Mouse (Mus musculus): ENCODE results near the gene Hpse2.
"Not testable (repeated sequence)": the region's sequence is repeated elsewhere in the genome, so short reads cannot be mapped to it uniquely, and the experiment has no call there.

Gene Hpse2

DNA sequence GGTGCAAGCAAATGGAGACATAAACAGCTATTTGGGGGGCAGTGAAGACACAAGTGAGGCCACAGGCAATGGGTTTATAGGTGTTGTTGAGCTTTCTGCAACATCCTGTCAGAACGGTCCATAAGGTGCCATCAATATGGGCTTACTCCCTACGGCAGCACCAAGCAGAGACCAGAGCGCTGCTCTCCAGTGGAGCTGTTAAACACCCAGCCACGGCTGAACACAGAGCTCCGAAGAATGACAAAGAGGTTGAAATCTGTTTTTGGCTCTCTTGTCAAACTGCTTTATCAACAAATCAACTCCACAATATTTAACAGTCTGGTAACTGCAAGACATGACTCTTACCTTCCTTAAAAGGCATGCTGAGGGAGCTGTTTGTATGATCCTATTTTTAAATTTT is 537.7 kb downstream of the Hpse2 start:
- DNase-seq (ENCODE audit: low read depth) = no peak

DNA sequence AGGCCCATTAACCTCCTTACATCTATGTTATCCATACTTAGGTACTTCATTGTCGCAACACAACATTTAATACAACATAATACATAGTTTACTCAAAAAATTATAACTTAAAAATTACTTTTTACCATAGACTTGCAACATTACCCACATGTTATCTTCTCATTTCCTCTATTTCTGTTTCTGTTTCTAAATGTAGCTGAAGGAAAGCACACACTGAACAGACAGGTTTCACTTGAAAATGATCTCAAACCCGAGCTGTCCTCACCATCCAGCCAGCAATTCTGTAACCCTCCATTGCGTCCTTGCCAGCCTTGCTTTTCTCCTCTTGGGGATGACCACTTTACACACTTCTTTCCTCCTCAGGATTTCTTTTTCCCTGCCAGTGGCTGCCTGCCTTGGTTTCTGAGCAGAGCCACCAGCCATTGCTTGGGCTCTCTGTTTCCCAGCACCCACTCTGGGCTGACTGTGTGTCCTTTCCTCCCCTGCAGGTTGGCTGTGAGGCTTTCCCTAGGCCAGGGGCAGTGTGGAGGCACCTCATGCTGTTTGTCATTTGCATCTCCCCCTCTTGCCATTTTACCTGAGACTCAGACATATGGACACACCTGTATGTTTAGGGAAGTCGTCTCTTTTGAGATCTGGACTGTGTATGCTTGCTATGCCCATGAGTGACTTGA is 548.4 kb downstream of the Hpse2 start:
- DNase-seq (ENCODE audit: low read depth) = no peak

DNA sequence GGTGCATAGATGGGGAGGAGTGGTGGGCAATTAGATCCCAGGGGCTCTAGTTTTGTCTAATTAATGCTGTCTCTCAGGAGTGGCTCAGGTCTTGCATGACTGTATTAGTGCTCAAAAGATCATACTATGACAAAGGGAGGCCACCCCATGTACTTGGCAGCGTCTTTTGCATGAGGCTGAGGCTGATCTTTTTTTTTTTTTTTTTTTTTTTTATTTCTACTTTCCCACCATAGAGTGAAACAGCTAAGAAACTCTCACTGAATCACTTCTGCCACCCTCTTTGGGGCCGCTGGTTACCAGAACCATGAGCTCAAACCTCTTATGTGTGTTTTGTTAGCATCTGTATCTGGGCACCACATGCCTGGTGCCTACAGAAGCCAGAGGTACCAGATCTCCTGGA is 549.0 kb downstream of the Hpse2 start:
- DNase-seq (ENCODE audit: low read depth) = no peak

GRCm38 (mm10) chr19:42838271-42838670 is 549.9 kb downstream of the Hpse2 start:
- no peak for DNase-seq (ENCODE audit: low read depth)

DNA sequence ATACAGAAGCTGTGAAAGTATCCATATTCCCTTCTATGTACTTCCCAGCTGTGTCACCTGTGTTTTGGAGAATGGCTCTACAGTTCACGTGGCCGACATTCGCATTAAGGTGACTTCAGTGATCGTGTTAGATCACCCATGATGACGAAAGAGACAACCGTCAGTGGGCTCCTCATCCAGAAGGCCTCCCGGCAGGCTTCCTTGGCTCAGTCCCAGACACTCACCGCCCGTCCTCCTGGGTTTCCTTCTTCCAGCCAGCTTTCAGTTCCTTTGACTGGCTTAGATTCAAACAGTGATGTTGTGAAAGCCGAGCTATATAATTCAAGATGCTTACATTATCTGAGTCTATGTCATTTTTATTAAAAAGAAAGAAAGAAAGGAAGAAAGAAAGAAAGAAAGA is 550.6 kb downstream of the Hpse2 start:
- peak; percentile 33 for DNase-seq (ENCODE audit: low read depth)

DNA sequence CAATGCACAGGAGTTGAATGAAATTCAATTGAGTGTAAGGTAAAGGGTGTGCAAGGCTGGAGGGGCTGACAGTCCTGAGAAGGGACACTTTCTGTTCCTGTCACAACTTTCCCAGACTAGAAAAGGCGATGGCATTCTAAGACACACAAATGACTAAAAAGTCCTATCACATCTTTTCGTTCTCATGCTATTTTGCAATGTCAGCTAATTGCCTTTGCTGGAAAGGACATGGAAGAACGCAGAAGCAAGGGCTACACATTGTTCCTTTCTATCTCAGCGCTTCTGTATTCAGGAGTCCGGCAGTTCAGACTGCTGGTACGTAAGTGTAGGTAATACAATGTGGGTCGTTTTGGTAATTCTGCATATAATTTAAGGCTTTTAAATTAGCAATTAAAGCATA is 555.0 kb downstream of the Hpse2 start:
- no peak for DNase-seq (ENCODE audit: low read depth)

- DNase-seq (ENCODE audit: low read depth) = no peak
Measured at GRCm38 (mm10) chr19:42832251-42832650, 555.9 kb downstream of the Hpse2 start.

- DNase-seq (ENCODE audit: low read depth) = no peak
Measured at GRCm38 (mm10) chr19:42829196-42829595, 559.0 kb downstream of the Hpse2 start.

DNA sequence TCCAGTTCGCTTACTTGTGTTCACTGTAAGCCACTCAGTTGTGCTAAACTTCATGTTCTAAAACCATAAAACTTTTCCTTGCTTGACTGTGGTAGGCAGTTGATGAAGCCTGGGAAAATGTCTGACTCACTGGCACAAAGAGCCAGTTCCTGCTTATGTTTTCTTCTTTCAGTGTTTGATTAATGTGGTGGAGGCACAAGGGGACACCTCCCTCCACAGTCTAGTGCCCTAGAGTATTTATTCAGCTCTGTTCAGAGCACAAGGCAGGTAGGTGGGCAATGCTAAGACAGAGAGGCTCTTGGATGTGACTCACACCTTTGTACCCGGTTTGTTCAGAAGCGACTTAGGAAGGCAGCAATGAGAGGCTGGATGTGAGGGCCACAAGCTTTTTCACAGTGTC is 560.3 kb downstream of the Hpse2 start:
- no peak for DNase-seq (ENCODE audit: low read depth)

GRCm38 (mm10) chr19:42820109-42820508 is 568.0 kb downstream of the Hpse2 start:
- no peak for DNase-seq (ENCODE audit: low read depth)

- no peak for DNase-seq (ENCODE audit: low read depth)
Measured at GRCm38 (mm10) chr19:42817761-42818160, 570.4 kb downstream of the Hpse2 start.

GRCm38 (mm10) chr19:42816261-42816660 is 571.9 kb downstream of the Hpse2 start:
- no peak for DNase-seq (ENCODE audit: low read depth)

DNA sequence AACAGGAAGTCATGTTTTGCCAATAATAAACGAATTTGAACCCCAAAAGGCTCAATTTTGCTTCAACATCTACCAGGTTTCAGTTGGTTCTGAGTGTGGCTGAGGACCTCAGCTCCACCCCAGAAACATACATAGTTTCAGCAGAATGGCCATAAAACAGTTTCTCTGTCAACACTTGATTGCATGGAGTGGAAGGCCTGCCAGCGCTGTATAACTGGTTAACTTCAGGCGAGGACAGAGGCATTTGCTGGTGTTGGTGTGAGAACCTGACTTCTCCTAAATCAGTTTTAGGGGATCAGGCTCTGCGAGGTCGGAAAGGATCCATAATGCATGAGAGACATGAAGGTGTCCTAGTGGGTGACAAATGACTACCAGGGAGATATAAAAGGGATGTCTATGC is 578.0 kb downstream of the Hpse2 start:
- DNase-seq (ENCODE audit: low read depth) = no peak

DNA sequence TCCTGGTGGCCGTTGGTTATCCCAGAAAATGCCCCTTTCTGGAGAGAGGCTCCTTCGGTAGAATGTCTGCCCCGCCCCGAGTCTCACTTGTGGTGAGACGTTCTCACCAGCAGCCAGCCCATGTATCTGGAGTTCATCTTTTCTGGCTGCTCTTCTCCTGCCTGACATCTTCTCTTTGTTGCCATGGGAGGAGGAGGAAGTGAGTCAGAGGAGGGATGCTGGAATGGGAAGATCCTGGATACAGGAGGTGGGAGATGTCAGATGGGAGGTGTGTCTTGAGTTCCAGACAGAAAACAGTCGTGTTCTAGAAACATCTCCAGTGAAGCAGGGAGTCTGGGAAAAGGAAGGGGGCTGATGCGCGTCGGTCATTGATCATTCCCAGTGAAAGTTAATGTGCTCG is 578.7 kb downstream of the Hpse2 start:
- DNase-seq (ENCODE audit: low read depth) = no peak

DNA sequence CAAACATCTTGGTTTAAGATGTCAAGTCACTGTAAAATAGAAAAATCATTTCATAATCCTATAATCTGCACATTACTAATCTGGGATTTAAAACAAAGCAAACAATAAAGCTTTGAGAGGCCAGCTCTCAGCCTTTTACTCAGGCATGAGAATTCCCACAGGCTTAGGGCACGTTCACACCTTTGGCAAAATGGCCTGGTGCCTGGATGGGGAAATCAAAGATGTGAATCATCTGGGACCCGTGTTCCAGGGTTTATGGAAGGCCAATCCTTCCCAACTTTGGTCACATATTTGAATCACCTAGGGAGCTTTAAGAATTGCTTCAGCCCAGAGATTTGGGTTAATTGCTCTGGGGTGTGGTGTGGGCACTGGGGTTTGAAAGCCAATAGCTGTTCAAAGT is 590.3 kb downstream of the Hpse2 start:
- DNase-seq (ENCODE audit: low read depth) = peak; percentile 21

- DNase-seq (ENCODE audit: low read depth) = no peak
Measured at GRCm38 (mm10) chr19:42795801-42796200, 592.4 kb downstream of the Hpse2 start.

DNA sequence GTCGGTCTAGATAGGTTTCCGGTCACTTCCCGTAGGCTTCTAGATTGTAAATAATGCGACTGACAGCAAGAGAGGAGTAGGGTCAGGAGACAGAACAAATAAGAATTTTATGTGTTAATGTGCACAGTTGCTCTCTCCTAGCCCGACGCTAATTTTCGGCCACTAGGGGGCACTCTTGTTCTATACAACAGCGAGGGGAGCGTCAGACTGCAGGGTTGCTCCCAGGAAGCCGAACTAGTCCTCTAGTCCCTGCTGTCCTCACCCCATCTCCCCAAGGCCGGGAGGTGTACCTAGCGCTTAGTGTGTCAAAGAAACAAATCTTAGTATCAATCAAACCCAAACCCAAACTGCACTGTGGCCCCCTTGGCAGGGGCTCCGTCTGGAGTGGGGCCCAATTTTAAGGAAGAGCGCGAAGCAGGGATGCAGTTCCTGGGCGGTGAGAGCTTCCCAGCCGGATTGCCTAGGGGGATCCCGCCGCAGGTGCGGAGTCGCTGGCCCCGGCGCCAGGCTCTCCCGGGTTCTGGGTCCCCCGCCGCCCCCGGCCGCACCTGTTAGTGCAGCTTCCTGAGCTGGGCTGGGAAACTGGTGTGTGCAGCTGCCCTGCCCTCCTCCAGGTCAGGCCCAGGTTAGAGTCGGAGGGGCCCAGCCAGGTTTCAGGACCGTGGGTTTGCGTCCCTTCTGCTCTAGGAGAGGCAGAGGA is 593.1 kb downstream of the Hpse2 start:
- peak; percentile 95 for DNase-seq (ENCODE audit: low read depth)

DNA sequence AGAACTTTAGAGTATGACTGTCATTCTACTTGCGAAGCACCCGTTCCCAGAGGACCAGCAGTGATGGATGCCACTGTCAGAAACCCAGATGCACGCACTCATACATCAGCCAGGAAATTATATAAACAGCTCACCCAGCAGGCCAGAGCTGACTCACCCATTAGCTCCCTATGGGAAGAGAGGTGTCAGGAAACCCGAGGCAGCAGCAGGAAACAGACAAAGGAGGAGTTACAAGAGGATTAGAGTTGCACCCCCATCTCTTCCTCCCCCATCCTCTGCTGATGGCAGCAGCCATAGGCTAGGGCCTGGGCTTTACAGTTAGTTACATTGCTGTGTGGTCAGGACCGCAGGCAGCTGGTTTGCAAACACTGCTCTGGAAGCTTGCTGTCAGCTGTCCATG is 599.8 kb downstream of the Hpse2 start:
- DNase-seq (ENCODE audit: low read depth) = peak; percentile 74

DNA sequence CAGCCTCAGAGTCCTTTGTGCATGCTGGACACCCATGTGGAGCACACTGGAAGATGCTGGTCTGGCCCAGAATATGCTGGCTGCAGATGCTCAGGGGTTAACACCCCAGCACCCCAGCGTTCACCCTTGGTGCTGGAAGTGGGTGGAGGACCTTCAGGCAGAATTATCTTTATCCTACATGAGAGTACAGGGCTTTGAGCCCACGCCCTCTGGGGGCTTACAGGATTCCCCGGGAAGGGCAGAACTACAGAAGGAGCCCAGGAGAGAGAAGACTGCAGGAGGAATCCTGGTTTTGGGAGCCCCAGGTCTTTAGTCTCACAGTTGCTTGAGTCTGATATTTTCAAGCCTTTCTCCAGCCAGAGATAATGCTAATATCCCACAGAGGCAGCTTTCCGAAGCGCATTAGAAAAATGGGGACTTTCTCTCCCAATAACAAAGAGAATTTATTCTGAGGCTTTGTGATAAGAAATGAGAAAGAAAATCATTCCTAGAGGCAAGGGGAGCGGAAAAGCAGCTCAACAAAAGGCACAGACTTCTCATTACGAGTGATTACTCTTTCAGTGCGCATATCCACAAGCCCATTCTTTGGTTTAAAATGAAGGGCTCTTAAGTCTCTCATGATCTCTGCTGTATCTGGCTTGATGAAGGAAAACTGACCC is 602.5 kb downstream of the Hpse2 start:
- DNase-seq (ENCODE audit: low read depth) = no peak

- no peak for DNase-seq (ENCODE audit: low read depth)
Measured at GRCm38 (mm10) chr19:42785129-42785528, 603.0 kb downstream of the Hpse2 start.

- DNase-seq (ENCODE audit: low read depth) = not testable (repeated sequence)
Measured at GRCm38 (mm10) chr19:42780156-42780538, 608.0 kb downstream of the Hpse2 start.

DNA sequence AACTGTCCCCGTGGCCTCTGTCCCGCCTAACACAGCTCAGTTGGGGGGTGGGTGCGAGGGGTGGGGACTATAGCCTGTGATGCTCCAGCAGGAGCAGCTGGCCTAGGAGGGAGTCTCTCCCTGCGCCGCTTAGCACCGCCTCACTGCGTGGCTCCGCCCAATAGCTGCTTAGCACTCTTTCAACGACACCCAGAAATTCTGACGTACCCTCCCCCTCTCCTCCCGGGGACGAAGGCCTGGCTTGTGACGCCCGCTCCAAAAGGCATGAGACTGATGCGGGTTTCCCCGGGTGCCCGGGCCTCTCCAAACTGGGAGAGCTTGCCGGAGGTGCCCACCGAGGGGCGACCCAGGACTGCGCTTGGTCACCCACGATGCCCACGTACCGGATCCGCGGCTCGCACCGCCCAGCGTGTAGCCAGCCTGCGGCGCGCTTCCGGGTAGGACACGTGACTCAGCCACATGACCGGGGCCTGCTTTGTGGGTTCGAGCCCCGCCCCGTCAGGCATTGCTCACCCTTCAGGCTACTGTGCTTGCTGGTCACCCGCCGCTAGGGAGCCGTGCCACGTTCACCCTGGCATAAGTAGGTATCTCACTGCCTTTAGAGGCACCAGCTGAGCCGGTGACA is 608.5 kb downstream of the Hpse2 start, which contains the start of gene Hps1:
TSS of gene Hps1 (minus strand) at position 448 of the 625 bp plus-strand sequence.
- DNase-seq (ENCODE audit: low read depth) = peak; percentile 97

GRCm38 (mm10) chr19:42777801-42778200 is 610.4 kb downstream of the Hpse2 start:
- DNase-seq (ENCODE audit: low read depth) = peak; percentile 66

Measured in NIH3T3 (cell line).